9 mouse cellular contexts compared by ENCODE assay signal in the genomic region with DNA sequence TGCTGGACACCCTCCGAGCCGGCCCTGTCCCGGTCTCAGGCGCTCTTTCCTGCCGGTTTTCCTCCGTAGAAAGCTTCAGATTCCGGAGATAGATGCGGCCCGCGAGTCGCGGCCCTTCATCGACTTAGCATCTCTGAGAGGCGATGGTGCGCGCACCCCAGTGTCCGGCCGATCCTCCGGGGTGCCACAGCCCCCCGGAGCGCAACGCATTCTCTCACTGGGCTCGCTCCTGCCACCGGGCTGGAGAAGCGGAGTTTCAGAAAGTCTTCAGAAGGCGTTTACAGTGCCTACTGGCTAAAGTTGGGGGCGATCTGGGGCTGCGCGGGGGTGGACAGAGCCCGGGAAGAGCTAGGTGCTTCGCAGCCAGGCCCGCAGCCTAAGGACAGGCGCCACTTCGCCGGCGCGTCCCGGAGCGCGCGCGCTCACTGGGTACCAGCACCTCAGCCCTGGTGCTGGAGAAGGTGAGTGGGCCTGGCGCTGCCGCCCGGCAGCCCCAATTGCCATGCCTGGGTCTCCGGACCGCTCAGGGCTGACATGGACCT. TPM values are rescaled to one million over a fixed set of nuclear protein-coding genes. Genes with fewer than 3 reads are reported as not detected.
DNase-seq lines count a peak whose midpoint lies in the region; ATAC-seq and TF ChIP-seq lines count a peak whose summit lies in the region.
"Had no signal": no experiment of that assay in that cellular context is flagged by ENCODE, and none has a peak within 500 bp of the region (broad histone marks: within the 10 kb centered on the region; RNA-seq: fewer than 3 reads in every experiment).

No protein-coding gene starts in this region.

- peak; percentile 16 to 23 for DNase-seq in layer of hippocampus, postnatal 10 days (ENCODE audit: low spot score in 2 of 2)
- DNase-seq in layer of hippocampus, adult 8-10 months (ENCODE audit: low spot score in 2 of 2), result no peak
- peak; percentile 58 for DNase-seq in cerebellum, adult 9-10 months
- no peak for DNase-seq in forebrain, embryonic 14.5 days (ENCODE audit: low spot score)
- DNase-seq in spleen, adult 12 weeks (ENCODE audit: low spot score), result no peak
- no peak for DNase-seq in thymus, adult 2 months
- DNase-seq in testis, postnatal 14 days (ENCODE audit: low spot score), result no peak

- no peak overlapping the region for H3K27ac ChIP-seq in forebrain, embryonic 14.5 days (ENCODE audit: low read depth, low read length)
- H3K27ac ChIP-seq in midbrain, embryonic 13.5 days, result no peak overlapping the region
- H3K27ac ChIP-seq in thymus, adult 2 months (ENCODE audit: control insufficient read depth, insufficient read depth, low read length), result no peak overlapping the region

- TF ChIP-seq POLR2A in thymus, adult 2 months (IDR thresholded peaks at IDR 0.05; ENCODE audit: control insufficient read depth, extremely low read depth, insufficient read depth, low read length, poor library complexity), result no peak

- no peak for TF ChIP-seq CTCF in thymus, adult 2 months (IDR thresholded peaks at IDR 0.05; ENCODE audit: borderline replicate concordance, control insufficient read depth, extremely low read depth, insufficient read depth, low read length, poor library complexity)

- no peaks in the 10 kb centered on the region for H3K36me3 ChIP-seq in forebrain, embryonic 14.5 days (ENCODE audit: control insufficient read depth, insufficient read depth, low read length)
- no peaks in the 10 kb centered on the region for H3K36me3 ChIP-seq in midbrain, embryonic 13.5 days
- H3K36me3 ChIP-seq in thymus, adult 2 months (ENCODE audit: control insufficient read depth, insufficient read depth, low read length), result no peaks in the 10 kb centered on the region

- peak overlapping the region; percentile 95 for H3K4me2 ChIP-seq in forebrain, embryonic 14.5 days (ENCODE audit: low read length)
- H3K4me2 ChIP-seq in midbrain, embryonic 13.5 days (replicated peaks), result peak overlapping the region; percentile 77

- H3K4me3 ChIP-seq in forebrain, embryonic 14.5 days (ENCODE audit: low read depth, low read length), result peak overlapping the region; percentile 59
- H3K4me3 ChIP-seq in midbrain, embryonic 13.5 days (replicated peaks), result peak overlapping the region; percentile 66
- H3K4me3 ChIP-seq in thymus, adult 2 months (ENCODE audit: control insufficient read depth, insufficient read depth, low read length), result no peak overlapping the region

- H3K9ac ChIP-seq in forebrain, embryonic 14.5 days (ENCODE audit: low read length), result peak overlapping the region; percentile 75
- H3K9ac ChIP-seq in midbrain, embryonic 13.5 days (replicated peaks), result peak overlapping the region; percentile 75

- H3K27me3 ChIP-seq in forebrain, embryonic 14.5 days (replicated peaks; ENCODE audit: control insufficient read depth, insufficient read depth, low read length), result peaks cover 50% of the 10 kb centered on the region
- peaks cover 66% of the 10 kb centered on the region for H3K27me3 ChIP-seq in midbrain, embryonic 13.5 days
- H3K27me3 ChIP-seq in thymus, adult 2 months (ENCODE audit: control insufficient read depth, insufficient read depth, low read length), result no peaks in the 10 kb centered on the region; the same call in 1 of the 2 replicates

- no peak for ATAC-seq in forebrain, embryonic 14.5 days
- ATAC-seq in midbrain, embryonic 13.5 days, result no peak

- peaks cover 2% of the 10 kb centered on the region; the same call in 1 of the 2 replicates for H3K4me1 ChIP-seq in forebrain, embryonic 14.5 days (ENCODE audit: control insufficient read depth, insufficient read depth, low read length)
- peaks cover 21% of the 10 kb centered on the region for H3K4me1 ChIP-seq in midbrain, embryonic 13.5 days (replicated peaks)
- no peaks in the 10 kb centered on the region for H3K4me1 ChIP-seq in thymus, adult 2 months (replicated peaks; ENCODE audit: control insufficient read depth, insufficient read depth, low read length)

- WGBS in forebrain, embryonic 14.5 days, result under 1% methylated on average over 47 of the region's 47 CpGs
- under 1% methylated on average over 47 of the region's 47 CpGs for WGBS in midbrain, embryonic 13.5 days
- WGBS in thymus, adult 2 months, result 7% methylated on average over 47 of the region's 47 CpGs

- H3K9me3 ChIP-seq in forebrain, embryonic 14.5 days (replicated peaks; ENCODE audit: control insufficient read depth, low read length), result no peaks in the 10 kb centered on the region
- no peaks in the 10 kb centered on the region for H3K9me3 ChIP-seq in midbrain, embryonic 13.5 days

RNA-seq across cellular contexts. Expression of a gene that starts 0.9 kb away (rescaled TPM):
- total RNA-seq in layer of hippocampus, postnatal 10 days (2021), result 10 to 100 TPM; 10.2 to 11.9 TPM
- total RNA-seq in layer of hippocampus, adult 8-10 months (2022), result 10 to 100 TPM in 1 of 4 experiments, 1 to 10 TPM in 3; 7.1 to 10.0 (median 8.5) TPM
- polyA plus RNA-seq in forebrain, embryonic 14.5 days (2014; fragmentation: Nextera tagmentation; extraction: Ambion mirVana), result 3.0 and 3.1 TPM in 2 replicates
- polyA plus RNA-seq in midbrain, embryonic 13.5 days (2015; fragmentation: Nextera tagmentation; extraction: Ambion mirVana), result 2.2 and 2.3 TPM in 2 replicates
- polyA plus RNA-seq in thymus, adult 2 months (2012; rRNA removed), result 0.19 and 0.24 TPM in 2 replicates
- polyA plus RNA-seq: liver, embryonic 16.5 days had no signal

RNA-seq across cellular contexts. Expression of a gene that starts 52.6 kb away (rescaled TPM):
- total RNA-seq in layer of hippocampus, postnatal 10 days (2021), result not detected
- not detected for total RNA-seq in layer of hippocampus, adult 8-10 months (2022)
- polyA plus RNA-seq in forebrain, embryonic 14.5 days (2014; fragmentation: Nextera tagmentation; extraction: Ambion mirVana), result not detected in 2 replicates
- polyA plus RNA-seq in midbrain, embryonic 13.5 days (2015; fragmentation: Nextera tagmentation; extraction: Ambion mirVana), result not detected in 2 replicates
- polyA plus RNA-seq in thymus, adult 2 months (2012; rRNA removed), result 0.22 TPM in 1 of 2 replicates, not detected in the other
- polyA plus RNA-seq: liver, embryonic 16.5 days had no signal

Comparison
In these comparisons a context has a peak if more than half of its experiments do, and no peak if none do; other contexts are left out.
1. DNase-seq: peak in layer of hippocampus, postnatal 10 days (2 of 2) and cerebellum, adult 9-10 months (single experiment); none in layer of hippocampus, adult 8-10 months (0 of 2), forebrain, embryonic 14.5 days (single experiment), spleen, adult 12 weeks (single experiment), thymus, adult 2 months (single experiment) and testis, postnatal 14 days (single experiment).